Mouse (Mus musculus): ENCODE data around the gene Zdhhc13. TPM values are rescaled to one million over a fixed set of nuclear protein-coding genes. Genes with fewer than 3 reads are reported as not detected.

Zdhhc13 gene
- total RNA-seq, 2 experiments from 2014 or later: 7.7 to 19.7 TPM

GRCm38 (mm10) chr7:48779110-48779509 is 9.7 kb upstream of the Zdhhc13 start:
- ATAC-seq (replicated peaks; ENCODE audit: low FRiP score, poor library complexity, severe bottlenecking): no peak

DNA sequence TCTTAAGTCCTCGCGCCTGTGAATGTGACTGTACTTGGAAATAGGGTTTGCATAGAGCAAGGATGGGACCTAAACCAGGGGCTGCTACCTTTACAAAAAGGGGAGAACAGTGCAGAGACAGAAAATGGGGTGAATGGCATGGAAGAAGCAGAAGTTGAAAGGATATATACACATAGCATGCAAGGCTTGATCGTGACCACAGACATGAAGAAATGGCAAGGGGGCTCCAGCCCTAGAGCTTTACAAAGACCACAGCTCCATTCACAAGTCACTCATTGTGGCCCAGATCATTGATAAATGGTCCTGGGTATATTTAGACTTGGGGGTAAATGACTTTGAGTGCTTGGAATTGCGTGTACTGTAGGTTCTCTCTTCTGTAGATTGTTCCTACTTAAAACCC is 6.4 kb upstream of the Zdhhc13 start:
- ATAC-seq (replicated peaks; ENCODE audit: low FRiP score, poor library complexity, severe bottlenecking): no peak

GRCm38 (mm10) chr7:48784773-48785523 is 3.9 kb upstream of the Zdhhc13 start:
- ATAC-seq (replicated peaks; ENCODE audit: low FRiP score, poor library complexity, severe bottlenecking): no peak

DNA sequence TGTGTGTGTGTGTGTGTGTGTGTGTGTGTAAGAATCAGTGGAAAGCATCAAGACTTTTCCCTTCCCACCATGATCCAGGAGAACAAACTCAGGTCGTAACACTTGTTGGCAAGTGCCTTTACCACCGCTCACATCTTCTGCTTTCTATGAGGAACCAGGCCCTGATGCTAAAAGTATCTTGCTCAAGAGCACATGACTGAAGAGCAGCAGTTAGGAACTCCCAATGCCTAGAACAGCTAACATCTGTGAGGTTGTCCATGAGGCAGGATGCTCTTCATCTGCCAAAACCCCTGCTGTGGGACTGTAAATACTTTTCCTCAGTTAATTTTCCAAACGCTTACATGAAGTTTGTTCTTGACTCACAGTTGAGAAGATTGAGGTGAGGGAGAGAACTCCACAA is 455 bp upstream of the Zdhhc13 start:
- ATAC-seq (replicated peaks; ENCODE audit: low FRiP score, poor library complexity, severe bottlenecking): peak; percentile 2; the same call in 1 of the 2 replicates

- no peak for ATAC-seq (replicated peaks; ENCODE audit: low FRiP score, poor library complexity, severe bottlenecking)
These were observed 1.3 kb downstream of the Zdhhc13 start for GRCm38 (mm10) chr7:48790117-48790516.

DNA sequence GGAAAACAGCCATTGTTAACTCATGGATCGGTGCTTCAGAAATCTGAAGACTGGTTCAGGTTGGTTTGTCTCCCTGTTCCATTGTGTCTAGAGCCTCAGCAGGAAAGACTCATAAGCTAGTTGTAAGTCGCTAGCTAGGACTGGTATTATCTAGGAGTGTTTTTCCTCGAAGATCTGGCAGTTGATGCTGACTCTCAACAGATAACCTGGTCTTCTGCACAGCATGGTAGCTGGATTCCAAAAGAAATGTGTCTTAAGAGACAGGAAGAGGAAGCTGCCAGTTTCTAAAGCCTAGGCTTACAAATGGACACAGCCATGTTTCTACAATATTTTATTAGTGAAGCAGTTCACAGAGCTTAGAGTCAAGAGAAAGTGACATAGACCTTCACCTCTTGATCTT is 2.6 kb downstream of the Zdhhc13 start:
- no peak for ATAC-seq (replicated peaks; ENCODE audit: low FRiP score, poor library complexity, severe bottlenecking)

DNA sequence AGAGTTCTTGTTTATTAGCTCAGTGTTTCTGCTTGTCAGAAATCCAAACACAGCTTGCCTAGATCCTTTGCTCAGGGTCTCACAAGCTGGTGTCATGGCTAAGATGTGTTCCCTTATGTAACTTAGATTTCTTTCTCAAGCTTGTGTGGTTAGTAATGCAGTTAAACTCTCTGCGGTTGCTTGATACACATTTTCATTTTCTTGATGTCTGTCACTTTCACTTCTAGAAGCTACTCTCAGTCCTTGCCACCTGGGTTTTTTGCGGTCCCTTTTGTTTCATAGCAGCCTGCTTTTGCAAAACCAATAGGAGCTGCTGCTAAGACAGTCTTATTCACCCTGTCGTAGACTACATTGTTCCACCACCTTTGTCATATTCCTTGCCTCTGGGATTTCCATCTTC is 6.3 kb downstream of the Zdhhc13 start:
- ATAC-seq (replicated peaks; ENCODE audit: low FRiP score, poor library complexity, severe bottlenecking): no peak

DNA sequence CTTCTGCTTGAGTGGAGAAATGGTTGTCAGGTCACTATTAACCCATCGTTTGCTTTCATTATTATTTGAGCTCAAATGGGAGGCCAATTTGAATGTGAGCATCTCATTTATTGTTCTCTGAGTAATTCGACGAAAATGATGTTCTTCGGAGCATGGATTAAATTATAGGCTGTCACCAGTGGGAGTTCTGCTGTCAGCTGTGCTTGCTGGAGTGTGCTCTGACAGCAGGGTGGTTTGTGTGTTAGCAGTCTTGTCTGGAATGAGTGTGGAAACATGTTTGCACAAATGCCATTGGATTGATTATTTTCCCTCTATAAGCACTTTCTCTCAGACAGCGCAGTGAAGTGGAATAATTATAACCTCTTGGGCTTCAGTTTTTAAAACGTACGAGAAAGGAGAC is 14.6 kb downstream of the Zdhhc13 start:
- ATAC-seq (replicated peaks; ENCODE audit: low FRiP score, poor library complexity, severe bottlenecking): no peak

DNA sequence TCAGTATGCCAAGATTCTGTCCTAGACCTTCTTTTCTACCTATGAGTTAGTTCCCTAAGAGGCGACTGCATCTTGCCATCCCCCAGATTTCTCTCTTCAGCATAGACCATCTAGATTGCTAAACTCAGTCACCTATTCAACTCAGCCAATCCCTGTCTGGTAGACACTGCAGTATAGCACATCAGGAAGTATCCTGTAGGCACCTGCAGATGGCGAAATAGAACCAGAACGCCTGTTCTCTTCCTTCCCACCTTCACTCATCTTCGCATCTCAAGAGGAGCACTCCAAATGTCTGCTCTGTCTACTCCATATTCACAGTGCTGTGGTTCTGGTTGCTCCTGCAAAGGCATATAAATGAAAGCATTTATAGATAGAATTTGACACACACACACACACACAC is 17.8 kb downstream of the Zdhhc13 start:
- ATAC-seq (replicated peaks; ENCODE audit: low FRiP score, poor library complexity, severe bottlenecking): no peak

- no peak for ATAC-seq (replicated peaks; ENCODE audit: low FRiP score, poor library complexity, severe bottlenecking)
These were observed 21.8 kb downstream of the Zdhhc13 start for GRCm38 (mm10) chr7:48810652-48811051.

DNA sequence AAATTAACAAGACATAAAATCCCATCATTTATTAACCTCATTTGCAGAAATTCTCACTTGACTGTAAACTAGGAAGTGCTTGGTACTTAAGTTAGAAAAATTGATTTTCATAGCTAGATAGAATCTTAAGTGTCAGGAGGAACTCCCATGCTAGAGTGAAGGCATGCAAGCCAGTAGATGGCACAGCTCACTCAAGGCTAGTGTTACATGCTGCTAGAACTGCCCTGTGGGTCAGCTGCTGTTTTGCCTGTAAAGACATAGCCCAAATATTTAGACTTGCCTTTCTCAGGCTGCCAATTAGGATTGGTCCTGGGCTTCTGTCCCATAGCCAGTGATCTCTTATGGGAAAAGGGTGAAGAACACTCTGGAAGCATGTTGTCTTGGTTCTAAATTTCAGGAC is 23.6 kb downstream of the Zdhhc13 start:
- ATAC-seq (replicated peaks; ENCODE audit: low FRiP score, poor library complexity, severe bottlenecking): no peak

GRCm38 (mm10) chr7:48813594-48813993 is 24.8 kb downstream of the Zdhhc13 start:
- ATAC-seq (replicated peaks; ENCODE audit: low FRiP score, poor library complexity, severe bottlenecking): no peak

GRCm38 (mm10) chr7:48821654-48822053 is 32.9 kb downstream of the Zdhhc13 start:
- ATAC-seq (replicated peaks; ENCODE audit: low FRiP score, poor library complexity, severe bottlenecking): no peak

GRCm38 (mm10) chr7:48823621-48824020 is 34.8 kb downstream of the Zdhhc13 start:
- ATAC-seq (replicated peaks; ENCODE audit: low FRiP score, poor library complexity, severe bottlenecking): no peak

DNA sequence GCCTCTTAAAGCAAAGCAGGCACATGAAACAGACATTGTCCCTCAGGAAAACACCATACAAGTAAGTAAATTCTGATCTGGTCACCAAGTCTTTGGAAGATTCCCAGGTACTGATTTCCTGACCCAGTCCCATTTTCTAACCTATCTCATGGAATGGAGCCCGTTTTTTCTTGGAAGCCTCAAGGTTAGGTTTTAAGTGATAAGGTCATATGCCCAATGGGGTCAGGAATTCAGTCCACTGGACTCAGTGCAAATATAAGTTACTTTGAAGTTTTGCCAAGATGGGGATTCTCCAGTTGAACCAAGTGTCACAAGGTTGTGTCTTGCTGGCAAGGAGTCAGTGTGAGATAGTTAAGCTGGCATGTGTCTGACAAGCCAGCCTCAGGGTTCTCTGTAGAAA is 35.9 kb downstream of the Zdhhc13 start:
- ATAC-seq (replicated peaks; ENCODE audit: low FRiP score, poor library complexity, severe bottlenecking): no peak

DNA sequence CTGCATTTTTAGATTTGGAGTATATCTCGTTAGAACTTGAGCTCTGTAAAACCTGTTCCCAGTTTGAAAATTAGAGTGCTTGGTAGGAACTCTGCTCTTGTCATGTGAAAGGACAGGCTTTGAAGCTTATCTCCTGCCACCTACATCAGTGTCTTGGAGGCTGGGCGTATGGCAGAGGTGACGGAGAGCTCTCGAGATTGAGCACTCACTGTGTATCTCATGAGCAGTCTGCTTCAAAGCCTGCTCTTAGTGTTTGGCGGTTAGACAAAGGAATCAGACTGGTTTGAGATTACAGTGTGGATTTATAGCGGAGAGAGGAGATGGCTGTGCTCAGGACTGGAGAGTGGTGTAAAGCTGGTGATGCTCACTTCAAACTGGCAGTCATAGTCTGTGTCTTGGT is 36.4 kb downstream of the Zdhhc13 start:
- ATAC-seq (replicated peaks; ENCODE audit: low FRiP score, poor library complexity, severe bottlenecking): no peak

DNA sequence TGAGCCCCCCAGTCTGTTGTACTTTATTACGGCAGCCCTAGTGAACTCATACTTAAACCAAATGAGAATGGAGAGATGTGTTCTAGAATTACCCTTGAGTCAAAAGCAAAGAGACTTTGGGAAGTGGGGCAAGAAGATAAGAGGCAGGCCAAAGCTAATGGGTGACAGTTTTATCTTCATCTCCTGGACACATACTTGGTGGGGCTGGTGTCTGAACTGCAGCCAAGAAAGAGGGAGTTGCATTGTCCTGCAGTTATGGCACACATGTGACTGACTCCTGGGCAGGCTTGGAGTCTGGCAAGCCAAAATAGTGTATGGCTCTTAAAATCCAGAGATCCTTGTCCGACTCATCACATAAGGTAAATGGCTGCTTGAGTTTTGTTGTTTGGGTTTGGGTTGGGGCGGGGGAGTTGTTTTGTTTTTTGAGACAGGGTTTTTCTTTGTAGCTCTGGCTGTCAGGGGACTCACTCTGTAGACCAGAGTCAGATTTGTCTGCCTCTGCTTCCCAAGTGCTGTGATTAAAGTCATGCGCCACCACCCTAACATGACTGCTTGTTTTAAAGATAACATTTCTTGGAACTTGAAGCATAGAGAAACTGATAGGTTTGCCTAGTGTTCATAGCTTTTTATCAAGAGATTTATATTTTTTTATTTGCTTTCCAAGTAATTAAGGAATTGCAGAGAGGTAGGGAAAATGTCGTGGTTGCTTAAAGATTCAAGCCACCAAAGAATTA is 40.5 kb downstream of the Zdhhc13 start:
- ATAC-seq (replicated peaks; ENCODE audit: low FRiP score, poor library complexity, severe bottlenecking): no peak

GRCm38 (mm10) chr7:48830395-48830794 is 41.6 kb downstream of the Zdhhc13 start:
- ATAC-seq (replicated peaks; ENCODE audit: low FRiP score, poor library complexity, severe bottlenecking): no peak

GRCm38 (mm10) chr7:48832735-48833134 is 43.9 kb downstream of the Zdhhc13 start:
- no peak for ATAC-seq (replicated peaks; ENCODE audit: low FRiP score, poor library complexity, severe bottlenecking)

- ATAC-seq (replicated peaks; ENCODE audit: low FRiP score, poor library complexity, severe bottlenecking): no peak
These were observed 45.7 kb downstream of the Zdhhc13 start for GRCm38 (mm10) chr7:48834371-48834970.

DNA sequence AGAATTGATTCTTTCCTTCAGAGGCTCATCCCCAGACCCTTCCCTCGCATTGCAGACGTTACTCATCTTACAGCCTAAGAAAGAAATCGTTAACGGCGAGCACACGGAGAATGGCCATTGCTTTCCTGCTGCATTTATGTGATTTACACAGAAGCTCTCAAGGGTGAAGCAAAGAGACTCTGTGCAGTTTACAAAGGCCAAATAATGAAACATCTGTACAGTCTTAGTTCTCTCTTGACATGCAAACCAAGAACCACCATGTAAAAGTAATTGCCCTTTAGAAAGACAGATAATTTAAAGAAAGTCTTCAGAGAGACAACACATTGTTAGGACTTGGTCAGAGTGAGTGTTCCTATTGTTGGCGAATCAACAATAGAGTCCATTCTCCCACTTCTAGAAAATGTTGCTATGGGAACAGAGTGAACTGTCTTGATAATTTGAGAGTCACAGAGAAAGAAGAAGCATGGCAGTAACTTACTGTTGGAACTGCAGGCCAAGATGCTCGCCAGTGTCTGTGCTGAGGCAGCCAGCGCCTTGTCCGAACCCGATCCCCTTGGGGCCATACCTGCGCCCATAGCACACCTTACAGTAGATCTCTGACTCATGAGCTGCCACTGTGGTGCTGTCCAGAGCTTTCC is 46.3 kb downstream of the Zdhhc13 start:
- no peak for ATAC-seq (replicated peaks; ENCODE audit: low FRiP score, poor library complexity, severe bottlenecking)
